Mouse (Mus musculus) embryonic fibroblast, embryonic 13.5 days (primary cell): ENCODE results near the gene Rtkn2.

ENCODE experiments used
- CTCF ChIP-seq: IDR thresholded peaks from 2 replicates; pipeline ENCODE4 v1.5.1; 2011; ENCODE audit warnings: mild to moderate bottlenecking, control low read depth, low read length, moderate library complexity, borderline replicate concordance; ENCODE audit not compliant: insufficient read depth
- POLR2A ChIP-seq: IDR thresholded peaks from 2 replicates; pipeline ENCODE4 v1.6.1; 2011; ENCODE audit warnings: low read depth, mild to moderate bottlenecking, control low read depth, low read length, moderate library complexity

DNA sequence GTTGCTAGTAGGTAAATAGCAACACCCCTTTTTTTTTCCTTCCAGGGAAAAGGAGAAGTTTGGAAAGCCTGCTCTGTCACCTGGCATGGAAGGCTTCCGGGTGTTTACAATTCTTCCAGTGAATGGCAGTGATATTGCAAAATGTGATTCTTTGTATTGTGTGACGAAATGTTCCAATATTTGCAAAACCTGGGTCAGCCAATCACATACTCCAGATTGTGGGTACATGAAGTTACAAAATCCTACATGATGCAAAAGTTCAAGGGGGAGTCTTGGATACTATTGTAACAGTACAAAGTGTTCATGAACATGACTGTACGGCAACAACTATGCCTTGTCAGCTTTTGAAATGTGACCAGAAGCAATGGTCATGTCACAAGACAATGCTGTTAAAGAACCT lies 78.5 kb downstream of the Rtkn2 start:
- no peak for TF ChIP-seq CTCF
- no peak for TF ChIP-seq POLR2A
